Mouse (Mus musculus): ENCODE data around the gene Dnph1. TPM values are rescaled to one million over a fixed set of nuclear protein-coding genes. Genes with fewer than 3 reads are reported as not detected.
A peak's percentile ranks its signal among the peaks of the same experiment; 100 is the strongest.
"Not testable (repeated sequence)": the region's sequence is repeated elsewhere in the genome, so short reads cannot be mapped to it uniquely, and the experiment has no call there.

The Dnph1 gene
- polyA plus RNA-seq, 1 experiment from 2014 or later, result 43.0 TPM

DNA sequence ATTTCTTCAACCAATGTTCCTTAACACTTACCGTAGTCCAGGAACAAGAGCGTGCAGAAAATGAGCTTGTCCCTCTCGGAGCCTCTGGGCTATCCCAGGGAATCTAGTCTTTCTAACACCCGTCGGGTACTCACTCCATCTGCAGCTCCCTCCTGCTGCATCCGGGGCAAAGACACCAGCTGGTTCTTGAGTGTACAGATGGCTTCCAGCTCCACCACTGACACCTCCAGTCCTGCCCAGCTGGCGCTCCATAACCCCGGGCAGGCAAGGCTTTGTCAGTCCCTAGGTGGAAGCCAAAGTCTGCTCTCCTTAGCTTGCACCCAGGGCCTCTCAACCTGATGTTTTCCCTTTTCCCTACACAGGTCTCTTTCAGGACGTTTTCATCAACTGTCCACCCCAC lies 28.7 kb upstream of the Dnph1 start:
- Histone ChIP-seq H3K27ac (no peak overlapping the region), H3K36me3 (no peaks in the 10 kb centered on the region), H3K4me2 (no peak overlapping the region), H3K4me3 (no peak overlapping the region), H3K9ac (no peak overlapping the region), H3K27me3 (peaks cover 7% of the 10 kb centered on the region), H3K9me3 (no peaks in the 10 kb centered on the region), H3K4me1 (no peaks in the 10 kb centered on the region)
- ATAC-seq (ENCODE audit: borderline replicate concordance, extremely low read depth, low FRiP score, low TSS enrichment), result no peak
- 56% methylated on average over 9 of the region's 9 CpGs for WGBS

DNA sequence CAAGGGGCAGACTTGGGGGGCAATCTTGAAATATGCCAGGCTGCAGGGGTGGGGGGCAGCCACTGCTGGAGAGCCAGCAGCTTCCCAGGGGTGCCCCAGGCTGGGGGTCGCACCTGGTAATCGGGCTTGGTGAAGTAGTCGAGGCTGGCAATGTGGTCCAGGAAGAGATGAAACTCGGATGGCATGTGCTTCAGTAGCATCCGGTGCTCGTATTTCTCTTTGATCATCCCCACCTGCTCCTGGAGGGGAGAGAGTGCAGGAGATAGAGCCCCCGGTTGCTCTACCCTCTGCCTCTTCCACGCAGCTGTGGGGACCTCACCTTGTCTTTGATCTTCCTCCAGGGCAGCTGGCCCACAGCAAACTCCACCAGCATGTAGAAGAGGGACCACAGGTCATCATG lies 19.9 kb upstream of the Dnph1 start:
- H3K36me3 ChIP-seq, result no peaks in the 10 kb centered on the region
- 52% methylated on average over 8 of the region's 8 CpGs for WGBS
- peaks cover 18% of the 10 kb centered on the region; the same call in 1 of the 2 replicates for H3K27me3 ChIP-seq
- H3K9ac ChIP-seq, result no peak overlapping the region
- H3K27ac ChIP-seq, result no peak overlapping the region
- H3K4me3 ChIP-seq, result no peak overlapping the region
- no peak for ATAC-seq (ENCODE audit: borderline replicate concordance, extremely low read depth, low FRiP score, low TSS enrichment)
- no peak overlapping the region for H3K4me2 ChIP-seq
- no peaks in the 10 kb centered on the region for H3K9me3 ChIP-seq
- no peaks in the 10 kb centered on the region for H3K4me1 ChIP-seq

DNA sequence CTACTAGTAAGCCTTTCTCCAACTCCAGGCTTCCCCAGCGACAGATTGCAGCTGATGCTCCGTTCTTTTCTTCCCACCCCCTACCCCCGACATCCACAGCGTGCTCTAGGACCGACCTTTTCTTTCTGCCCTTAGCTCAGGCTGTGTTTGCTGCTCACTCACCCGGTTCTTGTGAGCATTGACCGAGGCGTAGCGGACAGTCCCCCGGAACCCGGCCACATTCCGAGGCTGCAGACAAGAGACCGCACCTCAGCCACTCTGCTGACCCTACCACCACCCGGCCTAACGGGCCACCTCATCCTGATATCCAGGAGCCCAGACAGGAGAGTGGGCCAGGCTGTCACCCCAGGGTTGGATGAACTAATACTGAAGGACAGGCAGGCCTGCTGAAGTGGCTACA lies 19.2 kb upstream of the Dnph1 start:
- ATAC-seq (ENCODE audit: borderline replicate concordance, extremely low read depth, low FRiP score, low TSS enrichment), result no peak
- Histone ChIP-seq H3K9ac (no peak overlapping the region), H3K4me2 (no peak overlapping the region), H3K4me3 (no peak overlapping the region), H3K27ac (no peak overlapping the region), H3K9me3 (no peaks in the 10 kb centered on the region), H3K27me3 (peaks cover 18% of the 10 kb centered on the region; the same call in 1 of the 2 replicates), H3K36me3 (no peaks in the 10 kb centered on the region), H3K4me1 (no peaks in the 10 kb centered on the region)
- WGBS, result 77% methylated on average over 15 of the region's 15 CpGs

DNA sequence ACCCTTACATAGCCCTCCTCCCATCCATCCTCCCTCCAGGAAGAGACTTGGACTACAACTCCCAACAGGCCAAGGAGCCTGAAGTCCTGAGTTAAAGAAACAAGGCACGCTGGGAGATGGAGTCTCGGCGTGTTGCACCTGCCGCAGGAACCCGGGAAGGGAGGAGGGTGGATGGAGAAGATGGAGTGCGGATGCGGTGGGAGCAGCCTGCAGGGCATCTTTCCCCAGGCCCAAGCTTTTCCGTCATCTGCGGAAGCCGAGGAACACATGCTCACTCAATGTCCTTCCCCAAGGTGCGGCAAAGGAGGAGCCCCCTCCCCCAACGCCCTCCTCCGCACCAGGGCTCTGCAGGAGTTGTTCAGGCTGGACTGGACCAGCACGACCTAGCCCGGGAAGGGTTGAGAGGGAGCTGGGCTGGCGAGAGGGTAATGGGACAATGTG lies 12.9 kb upstream of the Dnph1 start:
- peak overlapping the region; percentile 23 for H3K4me3 ChIP-seq
- no peaks in the 10 kb centered on the region for H3K9me3 ChIP-seq
- ATAC-seq (ENCODE audit: borderline replicate concordance, extremely low read depth, low FRiP score, low TSS enrichment), result no peak
- no peaks in the 10 kb centered on the region for H3K36me3 ChIP-seq
- H3K4me2 ChIP-seq, result peak overlapping the region; percentile 54
- H3K9ac ChIP-seq, result no peak overlapping the region
- peaks cover 70% of the 10 kb centered on the region for H3K27me3 ChIP-seq
- WGBS, result 3% methylated on average over 16 of the region's 16 CpGs
- H3K27ac ChIP-seq, result no peak overlapping the region
- H3K4me1 ChIP-seq, result peaks cover 14% of the 10 kb centered on the region; the same call in 1 of the 2 replicates

DNA sequence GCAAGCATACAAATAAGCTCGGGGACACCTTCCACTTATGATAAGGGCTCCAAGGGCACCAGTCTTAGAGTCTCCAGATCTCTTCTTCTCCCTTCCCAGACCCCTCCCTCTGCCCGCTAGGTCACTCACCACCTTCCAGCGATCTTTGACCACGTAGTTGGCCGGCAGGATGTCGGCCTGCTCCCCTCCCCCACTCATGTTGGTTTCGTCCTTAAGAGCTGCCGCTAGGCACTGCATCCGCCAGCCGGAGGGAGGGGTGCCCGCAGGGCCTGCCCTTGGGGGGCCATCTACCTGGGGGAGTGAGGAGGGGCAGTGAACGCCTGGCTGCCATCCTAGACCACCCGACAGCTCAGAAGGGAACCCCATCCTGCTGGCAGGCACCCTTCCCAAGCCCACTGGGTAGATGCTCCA lies 12.5 kb upstream of the Dnph1 start:
- H3K27me3 ChIP-seq, result peaks cover 74% of the 10 kb centered on the region
- peak overlapping the region; percentile 54 for H3K4me2 ChIP-seq
- H3K9ac ChIP-seq, result no peak overlapping the region
- no peak for ATAC-seq (ENCODE audit: borderline replicate concordance, extremely low read depth, low FRiP score, low TSS enrichment)
- peaks cover 14% of the 10 kb centered on the region; the same call in 1 of the 2 replicates for H3K4me1 ChIP-seq
- no peak overlapping the region for H3K27ac ChIP-seq
- no peaks in the 10 kb centered on the region for H3K9me3 ChIP-seq
- WGBS, result 1% methylated on average over 13 of the region's 13 CpGs
- H3K4me3 ChIP-seq, result peak overlapping the region; percentile 23
- H3K36me3 ChIP-seq, result no peaks in the 10 kb centered on the region

DNA sequence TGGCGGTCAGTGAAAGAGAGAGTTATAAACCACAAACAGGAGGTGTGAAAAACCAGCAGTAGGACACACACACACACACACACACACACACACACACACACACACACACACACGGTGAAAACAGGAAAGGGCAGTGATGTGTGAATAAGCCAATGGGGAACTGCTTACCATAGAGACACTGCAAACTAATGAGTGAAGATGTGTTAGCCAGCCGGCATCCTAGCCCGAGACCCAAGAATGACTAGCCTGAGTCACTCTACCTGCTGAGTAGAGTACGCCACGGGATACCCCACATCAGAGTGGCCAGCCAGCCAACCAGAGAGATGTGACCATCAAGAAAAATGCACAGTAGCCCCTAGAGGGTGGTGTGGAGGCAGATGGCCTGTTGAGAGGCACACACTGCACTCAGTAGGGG lies 12.0 kb upstream of the Dnph1 start:
- no peak overlapping the region for H3K9ac ChIP-seq
- peaks cover 14% of the 10 kb centered on the region; the same call in 1 of the 2 replicates for H3K4me1 ChIP-seq
- WGBS, result 16% methylated on average over 6 of the region's 6 CpGs
- H3K36me3 ChIP-seq, result no peaks in the 10 kb centered on the region
- H3K4me2 ChIP-seq, result peak overlapping the region; percentile 54; the same call in 1 of the 2 replicates
- peak overlapping the region; percentile 23 for H3K4me3 ChIP-seq
- peaks cover 77% of the 10 kb centered on the region for H3K27me3 ChIP-seq
- H3K27ac ChIP-seq, result no peak overlapping the region
- no peaks in the 10 kb centered on the region for H3K9me3 ChIP-seq
- ATAC-seq (ENCODE audit: borderline replicate concordance, extremely low read depth, low FRiP score, low TSS enrichment), result no peak

DNA sequence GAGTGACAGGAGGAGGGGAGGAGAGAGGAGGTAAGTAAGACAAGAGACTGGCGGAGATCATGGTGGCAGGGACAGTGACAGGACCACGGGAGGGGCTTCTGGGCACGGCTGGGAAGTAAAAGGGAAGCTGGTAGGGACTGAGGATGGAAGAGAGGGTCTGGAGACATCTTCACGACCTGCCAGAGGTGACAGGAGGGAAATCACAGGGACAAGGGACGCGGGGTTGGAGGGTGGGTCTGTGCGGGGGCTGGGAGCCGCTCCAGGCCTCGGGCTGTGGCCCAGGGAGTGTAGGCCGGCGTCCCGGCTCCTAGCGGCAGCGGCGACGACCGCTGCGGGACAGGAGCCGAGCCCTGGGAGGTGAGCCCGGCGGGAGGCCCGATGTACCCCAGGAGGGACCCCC lies 9.5 kb upstream of the Dnph1 start:
- Histone ChIP-seq H3K4me3 (peak overlapping the region; percentile 34), H3K36me3 (no peaks in the 10 kb centered on the region), H3K27me3 (peaks cover 75% of the 10 kb centered on the region), H3K4me1 (peaks cover 14% of the 10 kb centered on the region; the same call in 1 of the 2 replicates), H3K4me2 (peak overlapping the region; percentile 68), H3K9ac (no peak overlapping the region), H3K27ac (no peak overlapping the region), H3K9me3 (no peaks in the 10 kb centered on the region)
- no peak for ATAC-seq (ENCODE audit: borderline replicate concordance, extremely low read depth, low FRiP score, low TSS enrichment)
- 6% methylated on average over 11 of the region's 22 CpGs for WGBS

DNA sequence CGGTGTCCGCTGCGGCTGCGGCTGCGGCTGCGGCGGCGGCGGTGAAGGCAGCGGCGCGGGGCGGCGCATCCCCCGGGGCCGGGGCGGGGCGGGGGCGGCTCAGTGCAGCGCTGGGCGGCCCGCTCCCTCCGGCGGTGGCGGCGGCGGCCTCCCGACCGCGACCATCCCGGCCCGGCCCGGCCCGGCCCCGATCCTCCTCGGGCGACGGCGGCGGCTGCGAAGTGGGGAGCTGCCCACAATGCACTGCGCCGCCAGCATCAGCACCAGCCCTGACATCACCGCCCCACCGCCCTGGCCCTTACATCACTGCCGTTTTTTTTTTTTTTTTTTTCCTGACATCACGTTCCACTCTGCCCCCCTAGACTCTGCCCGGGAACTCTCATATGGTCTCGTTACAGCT lies 9.1 kb upstream of the Dnph1 start, which contains the start of gene Ttbk1:
Ttbk1 (minus strand) TSS at position 245 of the 400 bp plus-strand sequence.
- WGBS, result under 1% methylated on average over 22 of the region's 49 CpGs
- Histone ChIP-seq H3K27me3 (peaks cover 77% of the 10 kb centered on the region), H3K27ac (no peak within 1 kb of the TSS), H3K4me2 (peak within 1 kb of the TSS; percentile 68), H3K4me3 (peak within 1 kb of the TSS; percentile 34), H3K9me3 (no peaks in the 10 kb centered on the region), H3K9ac (no peak within 1 kb of the TSS), H3K4me1 (peaks cover 14% of the 10 kb centered on the region; the same call in 1 of the 2 replicates), H3K36me3 (no peaks in the 10 kb centered on the region)
- peak; percentile 47; the same call in 1 of the 2 replicates for ATAC-seq (ENCODE audit: borderline replicate concordance, extremely low read depth, low FRiP score, low TSS enrichment)

DNA sequence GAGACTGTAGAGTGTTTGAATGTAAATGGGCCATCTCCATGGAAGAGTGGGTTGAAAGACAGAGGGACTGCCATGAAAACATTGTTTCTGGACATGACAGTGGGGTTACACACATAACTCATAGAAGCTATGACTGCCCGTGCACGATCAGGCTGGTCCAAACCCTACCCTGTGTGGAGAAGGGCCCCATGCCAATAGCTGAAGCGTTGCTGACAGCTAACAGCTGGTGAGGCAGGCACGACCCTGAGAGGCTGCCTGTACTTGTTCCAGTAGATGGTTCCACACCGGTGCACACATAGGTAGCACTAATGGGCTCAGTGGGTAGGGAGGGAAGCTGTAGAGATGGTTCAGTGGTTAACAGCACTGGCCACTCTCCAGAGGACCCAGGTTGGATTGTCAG lies 1.0 kb upstream of the Dnph1 start:
- H3K4me3 ChIP-seq, result no peak overlapping the region
- no peak for ATAC-seq (ENCODE audit: borderline replicate concordance, extremely low read depth, low FRiP score, low TSS enrichment)
- WGBS, result 52% methylated on average over 5 of the region's 5 CpGs
- H3K4me2 ChIP-seq, result no peak overlapping the region
- H3K27me3 ChIP-seq, result peaks cover 27% of the 10 kb centered on the region; the same call in 1 of the 2 replicates
- no peaks in the 10 kb centered on the region; the same call in none of the 2 replicates for H3K36me3 ChIP-seq
- peaks cover 10% of the 10 kb centered on the region; the same call in 1 of the 2 replicates for H3K4me1 ChIP-seq
- no peaks in the 10 kb centered on the region for H3K9me3 ChIP-seq
- no peak overlapping the region for H3K27ac ChIP-seq
- H3K9ac ChIP-seq, result no peak overlapping the region

DNA sequence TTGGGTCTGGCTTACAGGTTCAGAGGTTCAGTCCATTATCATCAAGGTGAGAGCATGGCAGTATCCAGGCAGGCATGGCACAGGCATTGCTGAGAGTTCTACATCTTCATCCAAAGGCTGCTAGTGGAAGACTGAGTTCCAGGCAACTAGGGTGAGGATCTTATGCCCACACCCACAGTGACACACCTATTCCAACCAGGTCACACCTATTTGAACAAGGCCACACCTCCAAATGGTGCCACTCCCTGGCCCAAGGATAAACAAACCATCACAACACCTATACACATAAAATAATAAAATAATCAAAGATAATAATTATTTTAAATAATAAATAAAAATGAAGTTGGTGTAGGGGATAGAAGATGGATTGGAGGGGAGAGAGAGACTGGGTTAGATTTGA lies 430 bp upstream of the Dnph1 start:
- not testable (repeated sequence) for H3K36me3 ChIP-seq, H3K9me3 ChIP-seq, H3K4me3 ChIP-seq, H3K9ac ChIP-seq, H3K27ac ChIP-seq
- H3K4me2 ChIP-seq, result peak overlapping the region; percentile 93; the same call in 1 of the 2 replicates
- peak; percentile 1; the same call in 1 of the 2 replicates for ATAC-seq (ENCODE audit: borderline replicate concordance, extremely low read depth, low FRiP score, low TSS enrichment)
- H3K27me3 ChIP-seq, result peaks cover 26% of the 10 kb centered on the region; the same call in 1 of the 2 replicates
- peaks cover 10% of the 10 kb centered on the region; the same call in 1 of the 2 replicates for H3K4me1 ChIP-seq

DNA sequence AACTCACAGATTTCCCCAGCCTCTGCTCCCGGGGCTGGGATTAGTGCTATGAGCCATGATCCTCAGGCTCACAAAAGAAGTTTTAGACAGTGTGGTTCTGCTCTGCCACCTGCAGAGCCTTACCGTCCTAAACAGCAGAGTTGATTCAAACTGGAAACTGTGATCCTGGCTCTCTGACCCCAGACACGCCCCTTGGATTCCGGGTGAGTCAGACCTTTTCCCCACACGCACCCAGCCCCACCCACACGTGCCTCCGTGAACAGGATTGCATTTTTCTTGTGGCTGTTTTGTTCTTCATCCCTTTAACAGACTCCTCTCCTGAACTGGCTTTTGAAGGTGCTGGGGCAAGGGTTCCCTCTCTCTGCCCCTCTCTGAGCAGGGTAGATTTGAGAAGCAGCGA lies 1.4 kb downstream of the Dnph1 start:
- Histone ChIP-seq H3K4me1 (peaks cover 10% of the 10 kb centered on the region; the same call in 1 of the 2 replicates), H3K4me3 (no peak overlapping the region), H3K9ac (no peak overlapping the region), H3K36me3 (no peaks in the 10 kb centered on the region; the same call in none of the 2 replicates), H3K27ac (no peak overlapping the region), H3K27me3 (peaks cover 20% of the 10 kb centered on the region; the same call in 1 of the 2 replicates), H3K4me2 (no peak overlapping the region), H3K9me3 (no peaks in the 10 kb centered on the region)
- ATAC-seq (ENCODE audit: borderline replicate concordance, extremely low read depth, low FRiP score, low TSS enrichment), result no peak
- WGBS, result 74% methylated on average over 8 of the region's 8 CpGs

DNA sequence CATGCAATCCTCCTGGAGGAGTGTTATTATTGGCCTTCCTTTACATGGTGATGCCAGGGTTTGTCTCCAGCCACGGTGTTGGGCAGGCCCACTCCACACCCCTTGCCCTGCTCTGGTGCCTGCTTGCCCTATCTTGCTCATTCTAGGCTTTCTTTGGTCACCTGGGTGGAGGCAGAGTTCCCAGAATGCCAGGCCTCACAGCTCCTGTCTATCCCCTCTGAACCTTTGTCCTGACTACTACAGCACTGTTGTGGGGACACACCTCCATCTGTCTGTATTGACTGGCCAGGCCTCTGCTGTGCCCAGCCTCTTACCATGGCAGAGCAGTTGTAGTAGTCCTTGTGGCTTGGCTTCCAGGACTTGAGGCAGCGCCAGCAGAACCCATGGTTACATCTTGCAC lies 6.3 kb downstream of the Dnph1 start:
- 87% methylated on average over 2 of the region's 2 CpGs for WGBS
- ATAC-seq (ENCODE audit: borderline replicate concordance, extremely low read depth, low FRiP score, low TSS enrichment), result no peak
- Histone ChIP-seq H3K9ac (no peak overlapping the region), H3K9me3 (no peaks in the 10 kb centered on the region), H3K4me1 (peaks cover under 1% of the 10 kb centered on the region; the same call in 1 of the 2 replicates), H3K36me3 (no peaks in the 10 kb centered on the region; the same call in none of the 2 replicates), H3K4me3 (no peak overlapping the region), H3K27ac (no peak overlapping the region), H3K27me3 (no peaks in the 10 kb centered on the region), H3K4me2 (no peak overlapping the region)

Data from lung, embryonic 15.5 days (tissue).